Mouse (Mus musculus) retina, postnatal 1 day (tissue): ENCODE measurements at regions not wholly inside any gene's neighbourhood (a gene's known extent, or its start where the extent isn't known, plus 50 kb on each side); places are given as distances from the start of the nearest gene placed in this dataset.

ENCODE experiments used
- DNase-seq: peaks from one replicate; pipeline ENCODE4 v3.0.0-alpha.2; 2012

DNA sequence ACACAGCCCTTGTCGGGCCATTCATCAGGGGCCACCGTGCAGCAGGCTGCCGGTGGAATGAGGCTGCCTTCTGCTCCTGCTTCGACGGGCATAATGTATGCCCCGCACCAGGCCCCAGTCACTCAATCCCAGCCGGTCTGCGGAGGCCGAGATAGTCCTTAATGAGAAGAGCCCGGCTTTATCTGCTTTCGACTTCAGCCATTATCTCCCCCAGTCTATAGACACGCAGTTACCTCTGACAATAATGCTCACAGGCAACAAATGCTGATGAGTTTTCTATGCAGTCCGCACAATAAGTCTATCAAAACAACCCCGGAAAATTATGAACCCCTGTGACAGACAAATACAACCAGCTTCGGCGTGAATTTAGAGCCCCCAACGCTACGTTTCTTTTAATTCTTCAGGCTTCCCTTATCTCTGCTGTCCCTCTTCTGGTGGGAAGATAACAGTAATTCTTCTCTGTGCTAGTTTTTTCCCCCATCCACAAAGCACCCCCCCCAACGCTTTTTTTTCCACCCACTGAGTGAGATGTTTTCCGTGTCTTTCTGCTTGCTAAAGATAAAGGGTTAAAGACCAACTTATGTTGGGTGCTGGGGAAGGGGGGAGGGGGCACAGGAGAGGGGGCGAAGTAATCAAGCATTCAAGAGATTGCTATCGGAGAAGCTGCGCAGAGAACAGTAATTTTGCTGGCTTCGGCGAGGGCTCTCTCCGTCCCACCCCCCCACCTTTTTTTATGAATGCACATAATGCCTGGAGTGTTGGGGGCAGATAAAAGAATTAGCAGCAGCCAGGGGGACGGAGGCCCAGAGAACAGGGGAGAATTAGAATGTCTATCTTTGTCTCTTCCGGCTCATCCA lies 117.8 kb downstream of the Mrm1 start:
- DNase-seq = peak; percentile 50

DNA sequence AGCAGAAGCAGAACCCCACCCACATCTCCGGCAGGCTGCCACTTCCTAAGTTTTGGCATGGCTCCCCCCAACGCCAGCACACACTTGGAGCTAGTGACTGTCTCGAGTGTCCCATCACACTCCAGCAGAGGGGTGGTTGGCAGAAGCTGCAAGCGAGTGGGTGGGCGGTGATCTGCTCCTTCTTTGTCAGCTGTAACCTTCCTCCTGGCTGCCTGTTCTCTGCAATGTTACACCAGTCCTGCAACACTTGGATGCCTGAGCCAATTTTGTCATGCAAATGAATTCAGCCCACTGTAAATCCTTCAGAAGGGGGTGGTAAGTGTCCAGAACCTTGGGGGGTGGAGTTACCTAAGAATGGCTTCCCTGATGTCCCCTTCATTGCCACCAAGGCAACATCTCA lies 121.8 kb downstream of the Mrm1 start:
- no peak for DNase-seq

DNA sequence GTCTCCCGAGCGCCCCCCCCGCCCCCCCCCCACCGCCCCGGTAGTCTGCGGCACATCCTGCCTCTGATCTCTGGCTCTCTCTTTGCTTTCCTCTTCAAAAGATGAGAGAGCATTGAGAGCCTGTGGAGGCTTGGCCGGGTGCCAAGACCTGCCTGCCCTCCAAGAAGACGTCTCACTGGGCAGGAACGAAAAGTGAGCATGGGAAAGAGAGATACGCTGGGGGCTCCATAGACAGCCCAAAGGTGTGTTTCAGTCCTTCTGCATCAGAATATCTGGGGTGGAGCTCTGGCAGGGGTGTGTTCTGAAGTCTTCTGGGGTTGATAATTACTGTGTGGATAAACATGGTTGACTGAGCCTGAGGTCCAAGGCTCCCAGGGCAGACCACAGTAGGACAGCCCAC lies 126.7 kb downstream of the Mrm1 start:
- DNase-seq = peak; percentile 60

DNA sequence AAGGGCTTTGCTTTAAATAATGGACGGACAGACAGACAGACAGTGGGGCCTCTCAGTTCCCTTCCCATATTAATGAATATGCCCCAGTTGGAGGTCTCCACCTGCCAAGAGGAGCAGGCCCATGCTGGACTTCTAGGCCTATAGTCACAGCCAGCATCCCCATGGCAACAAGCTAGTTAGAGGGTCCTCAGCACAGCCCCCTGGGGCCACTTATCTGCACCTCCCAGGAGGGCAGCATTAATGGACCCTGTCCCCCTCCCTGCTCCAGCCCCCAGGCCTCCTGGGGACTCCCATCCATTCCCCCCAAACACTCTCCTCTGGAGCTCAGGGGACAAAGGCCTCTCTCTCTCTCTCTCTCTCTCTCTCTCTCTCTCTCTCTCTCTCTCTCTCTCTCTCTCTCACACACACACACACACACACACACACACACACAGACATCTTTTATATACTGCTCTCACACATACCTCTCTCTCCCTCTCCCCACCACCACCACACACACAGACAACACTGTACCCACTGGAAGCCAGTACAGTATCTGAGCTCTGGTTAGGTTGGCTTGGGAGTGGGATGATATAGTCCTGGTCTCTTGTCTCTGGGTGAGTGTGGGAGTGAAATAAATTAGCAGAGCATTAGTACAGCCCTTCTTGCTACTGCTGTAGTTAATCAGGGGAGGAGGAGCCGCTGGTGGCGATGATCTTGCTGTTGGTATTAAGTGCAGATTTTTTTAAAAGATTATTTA lies 127.7 kb downstream of the Mrm1 start:
- DNase-seq = peak; percentile 32

DNA sequence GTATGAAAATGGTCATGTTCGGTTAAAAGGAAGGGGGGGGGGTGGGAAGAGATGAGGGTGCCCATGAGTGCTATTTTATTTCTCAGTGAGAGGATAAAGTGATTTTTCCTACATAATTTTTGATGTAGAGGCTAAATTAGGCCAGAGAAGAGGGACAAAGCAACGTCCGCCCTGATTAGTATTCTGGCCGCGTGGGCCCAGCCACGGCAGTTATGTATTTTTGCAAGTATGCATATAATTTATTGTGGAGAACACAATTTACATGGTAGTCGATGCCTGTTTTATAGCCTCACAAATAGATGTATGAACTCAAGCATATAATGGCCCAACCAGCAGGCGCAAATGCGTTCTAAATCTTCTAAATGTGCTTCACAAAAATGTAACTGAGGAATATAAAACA lies 132.8 kb downstream of the Mrm1 start:
- DNase-seq = no peak

DNA sequence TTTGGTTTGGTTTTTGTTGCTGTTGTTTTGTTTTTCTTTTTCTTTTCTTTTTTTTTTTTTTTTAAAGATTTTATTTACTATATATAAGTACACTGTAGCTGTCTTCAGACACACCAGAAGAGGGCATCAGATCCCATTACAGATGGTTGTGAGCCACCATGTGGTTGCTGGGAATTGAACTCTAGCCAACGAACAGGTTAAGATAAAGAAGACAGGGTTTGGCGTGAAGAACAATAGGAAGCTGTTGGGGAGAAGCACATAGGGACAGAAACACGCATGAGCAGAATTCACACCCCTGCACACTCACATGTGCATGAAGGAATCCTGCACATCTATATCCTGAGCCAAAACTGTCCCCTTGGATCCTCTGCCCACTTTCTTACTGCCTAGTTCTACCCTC lies 135.0 kb downstream of the Mrm1 start:
- DNase-seq = no peak

DNA sequence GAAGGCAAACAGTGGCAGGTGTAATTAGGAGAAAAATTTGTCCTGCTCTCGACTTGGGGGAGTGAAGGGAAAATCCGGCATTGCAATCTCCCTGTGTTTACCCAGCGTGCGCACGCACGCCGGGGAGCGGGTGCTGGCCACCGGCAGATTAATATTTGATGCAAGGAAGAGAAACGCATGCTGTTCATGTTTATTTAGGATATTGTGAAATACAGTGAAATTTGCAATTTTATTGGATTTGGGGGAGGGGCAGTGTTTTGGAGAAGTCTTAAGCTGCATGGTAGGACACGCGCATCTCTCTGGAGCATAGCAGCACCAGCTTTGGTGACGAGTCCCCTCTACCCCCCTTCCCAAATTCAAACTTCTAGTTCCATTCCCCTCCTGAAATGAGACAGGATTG lies 136.4 kb downstream of the Mrm1 start:
- no peak for DNase-seq

DNA sequence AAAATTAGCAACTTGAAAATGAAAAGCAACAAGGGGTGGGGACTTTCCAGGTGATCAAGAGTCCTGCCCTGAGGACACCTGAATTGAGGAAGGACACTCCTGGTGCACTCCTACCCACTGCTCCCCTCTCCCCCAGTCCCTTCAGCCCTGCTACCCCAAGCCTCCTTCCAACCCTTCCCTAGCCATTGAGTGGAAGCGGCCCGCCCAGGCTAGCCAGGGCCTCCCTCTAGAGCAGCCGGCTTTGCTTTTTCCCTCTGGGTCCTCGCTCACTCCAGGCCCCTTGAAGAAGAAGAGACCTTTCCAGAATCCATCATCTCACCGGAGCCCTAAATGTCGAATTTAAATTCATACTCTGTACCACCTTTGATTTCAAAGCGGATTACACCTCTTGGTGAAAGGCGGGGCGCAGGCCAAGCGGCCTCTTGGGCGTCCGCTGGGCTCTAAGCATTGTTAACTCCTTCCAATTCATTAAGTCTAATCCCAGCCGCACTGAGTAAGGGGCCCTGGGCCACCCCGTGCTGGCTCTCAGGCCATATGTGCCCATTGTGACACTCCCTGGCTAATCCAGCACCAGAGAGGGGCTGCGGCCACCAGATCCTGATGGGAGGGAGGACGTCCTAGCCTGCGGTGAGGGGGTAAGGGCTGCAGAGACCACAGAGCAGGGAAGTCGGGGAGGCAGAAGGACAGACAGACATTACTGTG lies 142.8 kb downstream of the Mrm1 start:
- DNase-seq = peak; percentile 85

DNA sequence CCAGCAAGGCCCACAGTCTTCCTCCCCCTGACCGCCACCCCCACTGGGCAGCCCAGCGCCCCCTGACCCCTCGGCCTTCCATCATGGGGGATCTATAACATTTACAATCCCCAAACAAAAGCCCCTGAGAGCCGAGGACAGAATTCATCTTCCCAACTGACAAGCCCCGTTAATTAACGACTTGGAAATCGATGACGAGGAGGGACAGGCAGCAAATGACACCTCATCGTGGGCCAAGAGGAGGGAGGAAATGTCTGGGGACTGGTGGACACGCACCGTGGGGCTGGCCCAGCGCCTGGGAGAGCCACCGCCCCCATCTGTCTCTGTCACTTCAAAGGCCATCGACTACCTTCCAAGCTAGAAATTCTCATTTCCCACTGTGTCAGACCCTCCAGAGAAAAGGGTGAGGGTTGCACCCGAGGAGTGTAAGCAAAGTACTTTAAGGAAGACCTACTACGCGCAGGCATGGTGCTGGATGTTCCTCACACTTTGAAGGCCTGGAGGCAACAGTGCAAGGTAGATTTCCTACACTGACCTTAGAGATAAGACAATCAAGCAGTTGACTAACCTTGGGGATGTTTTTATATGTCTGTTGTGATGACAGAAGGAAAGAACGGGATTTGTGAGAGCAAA lies 146.4 kb downstream of the Mrm1 start:
- DNase-seq = no peak

DNA sequence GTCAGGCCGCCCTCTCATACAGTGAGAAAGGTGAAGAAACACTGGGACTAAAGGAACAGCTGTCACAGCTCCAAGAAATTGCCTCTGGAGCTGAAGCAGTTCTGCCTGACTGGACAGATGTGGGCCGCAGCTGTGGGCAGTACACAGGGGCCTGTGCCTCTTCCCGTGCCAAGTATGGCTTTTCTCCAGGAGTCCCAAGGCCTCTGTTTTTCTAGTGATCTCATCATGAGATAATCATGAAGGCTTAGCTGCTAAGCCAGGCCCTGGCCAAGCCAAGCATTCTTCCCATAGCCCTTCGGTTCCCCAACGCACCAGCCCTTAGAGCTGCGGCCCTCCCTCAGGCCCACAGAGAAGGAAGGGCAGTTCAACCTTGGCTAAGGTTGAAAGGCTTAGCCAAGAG lies 146.2 kb upstream of the Lhx1 start:
- DNase-seq = peak; percentile 36

DNA sequence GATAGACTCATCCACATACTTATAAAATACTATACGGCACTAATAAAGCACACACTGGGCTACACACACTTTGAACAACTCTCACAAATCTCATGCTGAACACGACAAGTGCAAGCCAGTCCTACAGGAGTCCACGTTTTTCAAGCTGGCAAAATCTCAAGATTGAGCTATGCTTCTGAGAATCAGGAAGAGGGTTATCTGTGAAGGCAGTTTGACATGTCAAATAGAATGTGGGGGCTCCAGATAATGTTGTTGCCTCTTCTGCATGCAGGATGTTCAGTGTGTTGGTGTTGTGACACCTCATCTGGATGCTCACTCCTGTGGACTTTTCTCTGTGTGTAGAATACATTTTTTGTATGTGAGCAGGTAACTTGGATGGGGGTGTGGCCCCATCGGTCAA lies 142.4 kb upstream of the Lhx1 start:
- no peak for DNase-seq

DNA sequence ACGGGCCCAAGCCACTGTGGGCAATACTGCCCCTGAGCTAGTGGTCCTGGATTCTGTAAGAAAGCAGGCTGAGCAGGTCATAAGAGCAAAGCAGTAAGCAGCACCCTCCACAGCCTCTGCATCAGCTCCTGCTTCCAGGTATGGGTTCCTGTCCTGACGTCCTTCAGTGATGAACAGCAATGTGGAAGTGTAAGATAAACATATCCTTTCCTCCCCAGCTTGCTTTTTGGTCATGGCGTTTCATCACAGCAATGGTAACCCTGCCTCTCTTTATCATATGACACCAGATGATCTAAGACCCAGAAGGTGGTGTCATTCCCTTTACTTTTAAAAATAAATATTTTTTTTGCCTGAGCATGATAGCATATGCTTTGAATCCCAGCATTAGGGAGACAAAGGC lies 138.9 kb upstream of the Lhx1 start:
- no peak for DNase-seq

DNA sequence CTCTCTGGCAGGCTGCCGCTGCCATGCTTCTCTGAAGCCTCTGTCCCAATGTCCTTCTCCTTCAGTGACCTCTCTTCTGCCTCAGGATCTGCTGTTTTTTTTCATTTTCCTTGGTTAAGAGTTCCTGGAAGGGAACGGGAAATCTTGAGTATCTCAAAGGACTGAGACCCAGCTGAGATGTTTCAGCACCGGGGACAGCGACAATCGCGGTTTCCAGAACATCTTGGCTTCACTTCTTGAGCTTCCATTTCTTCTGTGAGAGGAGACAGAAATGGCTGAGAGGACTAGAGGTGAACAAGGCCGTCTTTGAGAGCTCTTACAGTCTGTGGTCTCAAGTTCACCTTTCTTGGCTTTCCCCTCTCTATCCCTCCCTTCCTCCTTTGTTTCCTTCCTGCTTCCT lies 136.6 kb upstream of the Lhx1 start:
- DNase-seq = peak; percentile 70

DNA sequence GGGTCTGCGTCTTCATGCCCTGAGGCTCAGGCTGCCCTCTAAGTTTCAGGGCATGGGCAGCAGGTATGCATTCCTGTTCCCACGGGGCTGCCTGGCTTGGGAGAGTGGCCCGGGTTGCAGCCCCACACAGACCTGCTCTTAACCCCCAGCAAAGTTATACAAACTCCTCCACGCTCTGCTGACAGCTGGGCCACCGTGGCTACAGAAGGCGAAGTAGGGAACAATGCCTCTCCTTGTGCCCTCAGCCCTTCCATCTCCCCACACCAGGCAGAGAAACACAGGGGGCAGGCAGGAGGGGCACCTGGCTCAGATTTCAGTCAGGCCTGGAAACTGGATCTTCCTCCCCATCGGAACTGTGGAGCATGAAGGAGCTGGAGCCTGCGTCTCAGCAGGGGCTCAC lies 135.5 kb upstream of the Lhx1 start:
- no peak for DNase-seq

DNA sequence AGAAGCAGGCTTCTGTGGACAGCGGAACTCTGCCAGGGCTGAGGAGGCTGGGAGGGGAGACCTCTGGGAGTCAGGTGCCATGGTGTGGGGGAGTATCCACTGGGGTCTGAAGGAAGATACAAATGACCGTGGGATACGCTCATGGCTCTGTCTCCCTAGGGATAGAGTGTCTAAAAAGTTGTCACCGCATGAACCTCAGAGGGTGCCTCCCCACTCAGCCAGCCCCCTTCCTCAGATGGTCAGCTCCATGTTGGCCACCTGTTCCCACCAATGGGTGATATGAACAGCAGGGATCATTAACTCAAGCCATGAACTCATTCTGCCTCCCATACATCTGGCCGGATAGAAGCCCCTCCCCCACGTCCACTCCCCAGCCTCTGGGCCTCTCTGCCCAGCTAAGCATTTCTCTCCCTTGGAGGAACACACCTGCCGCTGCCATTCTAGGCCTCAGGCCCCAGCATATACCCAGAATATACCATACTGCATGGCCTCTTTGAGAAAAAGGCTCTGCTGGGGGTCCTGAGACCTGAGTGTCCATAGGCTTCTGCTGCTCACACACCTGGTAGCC lies 134.1 kb upstream of the Lhx1 start:
- no peak for DNase-seq

DNA sequence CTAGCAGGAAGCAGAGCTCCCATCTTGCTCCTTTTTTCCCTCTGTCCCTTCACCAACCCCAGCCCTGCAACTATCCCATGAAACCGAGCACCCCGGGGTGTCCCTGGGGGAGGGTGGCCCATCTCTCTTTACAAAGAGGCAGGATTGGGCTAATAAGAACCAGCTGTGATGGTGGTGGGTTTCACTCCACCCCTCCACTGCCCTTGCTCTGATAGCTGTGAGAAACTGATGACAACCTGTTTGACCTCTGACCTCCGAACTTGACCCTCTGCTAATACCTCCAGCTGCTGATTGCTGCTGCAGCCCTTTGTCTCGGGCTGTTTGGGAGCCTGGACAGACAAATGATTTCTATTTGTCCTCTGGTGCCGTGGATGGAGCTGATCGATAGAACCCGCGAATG lies 128.1 kb upstream of the Lhx1 start:
- no peak for DNase-seq

DNA sequence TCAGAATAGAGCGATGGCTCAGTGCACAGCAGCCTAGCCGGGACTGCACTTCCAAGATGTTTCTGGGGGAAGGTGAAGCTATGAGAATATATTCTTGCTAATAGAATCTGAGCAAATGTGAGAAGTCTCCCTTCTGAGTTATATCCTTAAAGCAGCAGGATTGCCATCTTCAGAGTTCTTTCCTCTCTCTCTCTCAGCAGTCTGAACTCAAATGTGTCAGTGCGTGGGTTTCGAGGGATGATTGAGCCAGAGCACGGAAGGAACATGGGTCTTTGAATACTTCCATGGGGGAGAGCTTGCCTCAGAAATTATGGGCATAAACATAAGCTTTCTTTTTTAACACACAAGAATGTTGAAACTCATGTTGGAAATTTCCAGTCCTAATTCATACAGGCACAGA lies 123.6 kb upstream of the Lhx1 start:
- no peak for DNase-seq

DNA sequence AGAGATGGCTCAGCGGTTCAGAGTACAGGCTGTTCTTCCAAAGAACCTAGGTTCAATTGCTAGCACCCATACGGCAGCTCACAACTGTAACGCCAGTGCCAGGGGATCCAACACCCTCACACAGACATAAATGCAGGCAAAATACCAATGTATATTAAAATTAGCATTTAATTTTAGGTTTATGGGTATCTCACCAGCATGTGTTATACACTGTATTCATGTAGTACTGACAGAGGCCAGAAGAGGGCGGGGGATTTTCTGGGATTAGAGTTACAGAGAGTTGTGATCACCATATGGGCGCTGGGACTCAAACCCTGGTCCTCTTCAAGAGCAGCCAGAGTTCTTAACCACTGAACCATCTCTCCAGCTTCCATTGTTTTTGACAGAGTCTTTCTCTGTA lies 121.8 kb upstream of the Lhx1 start:
- no peak for DNase-seq

DNA sequence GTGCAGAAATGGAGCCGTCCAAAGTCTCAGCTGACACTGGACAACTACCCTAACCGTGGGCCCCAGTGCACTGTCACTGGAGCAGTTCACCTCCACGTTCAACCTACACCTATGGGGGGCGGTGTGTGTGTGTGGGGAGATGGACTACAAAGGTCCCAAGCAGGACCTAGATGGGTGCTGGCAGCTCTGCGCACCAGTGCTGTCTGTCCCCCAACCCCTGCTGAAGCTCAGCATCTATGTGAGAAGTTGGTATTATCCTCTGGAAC lies 117.7 kb upstream of the Lhx1 start:
- no peak for DNase-seq

DNA sequence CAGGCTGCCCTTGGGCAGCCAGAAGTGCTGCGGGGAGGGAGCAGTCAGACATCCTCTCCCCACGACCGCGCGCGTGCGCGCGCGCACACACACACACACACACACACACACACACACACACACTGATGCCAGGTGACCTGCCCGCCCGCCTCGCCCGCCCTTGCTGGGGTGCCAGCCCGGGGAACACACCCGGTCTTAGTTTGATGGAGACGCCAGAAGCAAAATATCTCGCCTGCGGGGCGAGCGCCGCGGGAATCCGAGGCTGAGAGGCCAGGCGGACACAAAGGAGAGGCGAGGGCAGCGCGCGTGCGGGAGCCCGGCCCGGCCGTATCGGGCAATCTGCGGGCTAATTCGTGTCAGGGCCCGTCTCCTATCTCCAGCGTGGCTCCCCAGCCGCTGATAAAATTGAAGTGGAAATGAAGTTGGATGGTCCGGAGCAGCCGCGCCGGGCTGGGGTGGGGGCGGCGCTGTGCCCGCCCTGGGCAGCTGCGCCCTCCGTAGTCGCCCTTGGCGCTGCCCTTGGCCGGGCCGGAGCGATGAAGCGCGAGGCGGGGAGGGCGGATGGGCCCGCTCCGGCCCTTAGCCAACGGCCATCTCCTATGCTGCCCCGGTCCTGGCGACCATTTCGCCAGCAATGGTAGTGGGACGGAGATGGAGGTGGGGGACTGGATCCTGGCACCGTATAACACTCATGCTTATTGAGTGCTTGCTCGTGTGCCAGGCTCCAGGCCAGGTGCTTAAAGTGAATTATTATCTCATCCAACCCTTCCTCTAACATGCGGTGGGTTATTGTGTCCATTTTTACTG lies 117.2 kb upstream of the Lhx1 start:
- peak; percentile 62 for DNase-seq

DNA sequence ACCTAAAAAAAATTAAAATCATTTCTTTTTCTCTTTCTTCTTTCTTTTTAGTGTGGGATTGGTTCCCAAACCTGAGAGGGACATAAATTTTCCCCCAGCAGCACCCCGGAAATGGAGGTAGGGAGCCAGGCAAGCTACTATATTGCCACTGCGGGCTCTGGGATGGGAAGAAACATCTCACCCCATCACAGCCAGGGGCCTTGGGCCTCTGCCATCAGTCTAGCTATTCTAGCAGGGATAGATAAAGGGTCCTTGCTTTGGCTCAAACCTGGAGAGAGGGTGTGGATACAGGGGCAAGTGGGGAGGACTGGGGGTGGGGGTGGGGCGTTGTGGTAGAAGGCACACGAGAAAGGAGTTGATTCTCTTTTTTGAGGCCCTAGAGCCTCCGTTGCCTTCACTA lies 116.3 kb upstream of the Lhx1 start:
- no peak for DNase-seq

DNA sequence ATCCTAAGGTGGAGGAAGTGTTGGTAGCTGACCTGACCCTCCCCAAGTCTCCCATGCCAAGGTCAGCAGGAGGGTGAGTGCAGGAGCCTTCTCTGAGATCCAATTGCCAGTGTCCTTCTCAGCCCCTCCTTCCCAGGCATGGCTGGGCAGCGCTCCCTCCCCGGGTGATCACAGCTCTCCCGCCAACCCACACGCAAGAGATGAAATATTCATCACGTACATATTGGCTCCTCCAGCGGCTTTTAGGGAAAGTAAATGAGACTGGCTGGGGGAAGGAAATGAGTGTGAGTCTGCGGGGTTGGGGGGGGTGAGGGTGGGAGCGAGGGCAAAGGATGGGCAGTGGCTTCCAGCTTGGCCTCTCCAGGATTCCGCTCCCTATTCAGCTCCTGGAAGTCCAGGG lies 113.0 kb upstream of the Lhx1 start:
- DNase-seq = no peak

DNA sequence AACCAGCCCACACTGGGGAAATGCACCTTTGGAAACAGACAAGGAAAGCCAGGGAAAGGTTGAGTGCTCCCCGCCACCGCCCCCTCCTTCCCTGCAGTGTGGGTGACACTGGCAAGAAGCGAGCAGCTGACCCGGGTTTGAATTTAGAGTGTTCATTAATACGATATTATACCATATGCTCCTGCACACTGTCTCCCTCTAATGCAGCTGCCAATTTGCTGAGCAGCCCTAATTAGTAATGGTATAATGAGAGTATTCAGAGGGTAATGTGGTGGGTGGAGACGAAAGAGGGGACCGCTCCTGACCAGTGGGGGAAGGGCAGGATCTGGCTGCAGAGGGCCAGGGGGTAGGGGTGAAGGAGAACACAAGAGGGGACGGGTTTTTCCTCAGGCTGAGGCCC lies 111.9 kb upstream of the Lhx1 start:
- peak; percentile 87 for DNase-seq
